Mouse (Mus musculus): Measurements from ENCODE around the gene Lypd6b. TPM values are rescaled to one million over a fixed set of nuclear protein-coding genes. Genes with fewer than 3 reads are reported as not detected.

Lypd6b gene
- polyA plus RNA-seq (2015; fragmentation: Nextera tagmentation; extraction: Ambion mirVana), result 4.4 and 5.0 TPM in 2 replicates

DNA sequence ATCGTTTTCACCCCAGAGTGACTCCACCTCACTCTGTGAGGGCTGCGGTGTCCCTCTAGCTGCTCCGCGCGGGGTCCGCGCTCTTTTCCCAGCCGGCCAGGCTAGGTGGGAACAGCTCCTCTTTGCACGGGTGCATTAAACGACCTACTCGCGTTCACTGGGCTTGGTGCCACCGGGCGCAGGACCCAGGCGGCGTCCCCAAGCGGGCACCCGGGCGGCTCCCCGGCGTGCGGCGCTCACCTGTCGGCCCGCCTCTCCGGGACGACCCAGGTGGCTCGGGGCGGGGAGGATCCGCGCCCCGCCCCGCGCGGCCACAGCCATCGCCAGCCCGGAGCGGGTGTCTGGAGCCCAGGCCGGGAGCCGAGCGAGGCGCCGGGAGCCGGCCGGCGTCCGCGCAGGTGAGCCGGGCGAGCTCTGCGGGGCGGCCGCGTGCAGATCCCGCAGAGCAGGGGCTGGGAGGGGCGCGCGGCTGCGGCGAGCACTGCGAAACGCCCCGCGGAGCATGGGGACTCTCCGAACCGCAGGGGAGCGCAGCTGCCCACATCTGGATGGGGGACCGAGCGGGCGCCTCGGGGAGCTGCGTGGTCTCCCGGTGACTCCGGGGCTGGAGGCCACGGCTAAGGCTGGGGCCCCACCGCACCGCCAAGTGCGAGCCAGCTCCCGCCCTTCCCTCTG is at the start of gene Lypd6b:
TSS of gene Lypd6b (plus strand) at position 313 of the 675 bp plus-strand sequence.
- H3K4me2 ChIP-seq, result peak within 1 kb of the TSS; percentile 100
- peaks cover 9% of the 10 kb centered on the region for H3K4me1 ChIP-seq (replicated peaks)
- H3K9me3 ChIP-seq, result no peaks in the 10 kb centered on the region
- H3K27me3 ChIP-seq, result peaks cover 47% of the 10 kb centered on the region
- peak; percentile 85 for ATAC-seq (ENCODE audit: low FRiP score)
- H3K4me3 ChIP-seq, result peak within 1 kb of the TSS; percentile 66
- no peak within 1 kb of the TSS for H3K27ac ChIP-seq
- H3K9ac ChIP-seq, result peak within 1 kb of the TSS; percentile 82
- WGBS, result under 1% methylated on average over 79 of the region's 79 CpGs
- H3K36me3 ChIP-seq, result no peaks in the 10 kb centered on the region

GRCm38 (mm10) chr2:49739046-49739445 is 48.4 kb upstream of the Lypd6b start:
- Histone ChIP-seq H3K27ac (no peak overlapping the region), H3K36me3 (peaks cover 71% of the 10 kb centered on the region), H3K9ac (no peak overlapping the region), H3K9me3 (no peaks in the 10 kb centered on the region), H3K4me2 (no peak overlapping the region), H3K4me1 (replicated peaks) (peaks cover 37% of the 10 kb centered on the region), H3K27me3 (no peaks in the 10 kb centered on the region), H3K4me3 (no peak overlapping the region)
- 88% methylated on average over 5 of the region's 5 CpGs for WGBS
- ATAC-seq (ENCODE audit: low FRiP score), result no peak

DNA sequence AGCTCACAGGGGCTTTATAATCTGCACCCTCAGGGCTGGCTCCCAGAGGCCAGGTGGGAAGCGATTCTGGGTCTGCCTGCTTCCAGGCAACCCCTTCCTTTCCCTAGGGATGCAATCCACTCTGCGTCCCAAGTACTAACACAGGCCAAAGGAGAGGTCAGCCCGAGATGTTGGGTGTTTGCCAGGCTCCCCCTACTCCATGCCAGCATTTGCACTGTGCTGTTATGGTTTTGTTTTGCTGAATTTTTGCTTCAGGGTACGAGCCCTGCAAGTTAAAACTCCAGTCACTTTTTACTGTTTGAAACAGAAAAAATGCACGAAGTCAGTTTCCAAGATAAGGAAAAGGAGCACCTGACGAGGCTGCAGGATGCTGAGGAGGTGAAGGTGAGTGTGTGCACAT is 46.5 kb upstream of the Lypd6b start:
- H3K4me1 ChIP-seq (replicated peaks), result peaks cover 55% of the 10 kb centered on the region
- H3K27ac ChIP-seq, result peak overlapping the region; percentile 77
- H3K36me3 ChIP-seq, result peaks cover 77% of the 10 kb centered on the region
- 70% methylated on average over 6 of the region's 6 CpGs for WGBS
- H3K9ac ChIP-seq, result no peak overlapping the region
- ATAC-seq (ENCODE audit: low FRiP score), result no peak
- H3K27me3 ChIP-seq, result no peaks in the 10 kb centered on the region
- H3K4me3 ChIP-seq, result no peak overlapping the region
- H3K4me2 ChIP-seq, result no peak overlapping the region
- no peaks in the 10 kb centered on the region for H3K9me3 ChIP-seq

DNA sequence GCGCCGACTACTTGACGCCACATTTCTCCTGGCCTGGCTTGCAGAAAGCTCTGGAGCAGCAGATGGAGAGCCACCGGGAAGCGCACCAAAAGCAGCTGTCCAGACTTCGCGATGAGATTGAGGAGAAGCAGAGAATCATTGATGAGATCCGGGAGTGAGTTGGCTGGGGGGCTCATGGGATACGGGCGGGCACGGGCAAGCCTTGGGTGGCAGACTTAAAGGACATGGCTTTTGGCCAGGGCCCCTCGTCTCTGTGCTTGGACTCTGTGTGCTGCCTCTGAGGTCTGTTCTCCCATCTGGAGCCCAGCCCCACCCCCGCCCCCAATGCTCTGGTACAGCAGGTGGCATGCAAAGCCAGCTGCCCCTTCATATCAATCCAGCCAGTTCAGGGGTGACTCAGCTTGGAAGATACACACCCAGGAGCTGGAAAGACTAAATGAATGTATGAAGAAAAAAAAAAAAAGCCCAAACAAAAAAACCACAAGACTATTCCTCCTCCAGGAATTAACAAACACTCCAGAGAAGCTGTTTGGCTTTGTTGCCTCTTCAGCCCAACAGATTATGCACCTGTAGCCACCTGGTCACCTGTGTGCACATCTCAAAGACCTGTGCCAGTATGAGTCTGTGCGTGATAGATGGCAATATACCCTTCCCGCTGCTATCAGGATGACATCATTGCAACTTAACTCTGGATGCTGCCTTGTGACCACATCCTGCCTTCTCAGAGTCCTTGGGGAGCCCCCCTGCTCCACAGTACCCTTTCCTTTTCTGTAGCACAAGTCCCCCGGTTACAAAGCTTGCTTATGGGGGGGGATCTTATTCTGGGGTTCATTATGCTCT is 45.4 kb upstream of the Lypd6b start:
- ATAC-seq (ENCODE audit: low FRiP score), result 0 out of 2 replicates have a peak, but pooled peaks have one; percentile 9
- Histone ChIP-seq H3K9me3 (no peaks in the 10 kb centered on the region), H3K9ac (0 out of 2 replicates have a peak overlapping the region, but pooled peaks have one; percentile 13), H3K4me1 (replicated peaks) (peaks cover 55% of the 10 kb centered on the region), H3K27ac (peak overlapping the region; percentile 77), H3K27me3 (no peaks in the 10 kb centered on the region), H3K4me3 (no peak overlapping the region), H3K4me2 (no peak overlapping the region), H3K36me3 (peaks cover 80% of the 10 kb centered on the region)
- WGBS, result 62% methylated on average over 16 of the region's 16 CpGs

DNA sequence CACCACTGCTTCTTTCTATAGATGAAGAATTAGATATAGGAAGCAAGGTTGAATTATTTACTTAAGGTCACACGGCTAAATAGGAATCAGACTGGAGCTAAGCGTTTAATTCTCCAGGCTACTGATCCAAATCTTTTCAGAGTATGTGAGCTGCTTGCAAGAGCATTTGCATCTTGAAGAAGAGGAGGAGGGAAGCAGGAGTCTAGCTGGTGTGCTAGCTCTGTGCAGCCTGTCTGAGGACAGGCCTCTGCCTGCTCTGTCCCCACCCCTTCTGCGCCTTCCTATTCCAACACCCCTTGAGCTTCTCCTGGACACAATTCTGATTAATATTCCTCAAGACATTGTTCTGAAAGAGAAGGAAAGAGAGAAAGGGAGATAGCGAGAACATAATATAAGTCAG is 44.6 kb upstream of the Lypd6b start:
- no peak for ATAC-seq (ENCODE audit: low FRiP score)
- no peak overlapping the region for H3K4me2 ChIP-seq
- H3K9ac ChIP-seq, result 0 out of 2 replicates have a peak overlapping the region, but pooled peaks have one; percentile 13
- no peaks in the 10 kb centered on the region for H3K27me3 ChIP-seq
- WGBS, result 69% methylated on average over 4 of the region's 4 CpGs
- H3K9me3 ChIP-seq, result no peaks in the 10 kb centered on the region
- peak overlapping the region; percentile 77 for H3K27ac ChIP-seq
- H3K36me3 ChIP-seq, result peaks cover 82% of the 10 kb centered on the region
- no peak overlapping the region for H3K4me3 ChIP-seq
- H3K4me1 ChIP-seq (replicated peaks), result peaks cover 58% of the 10 kb centered on the region

GRCm38 (mm10) chr2:49743775-49744174 is 43.7 kb upstream of the Lypd6b start:
- H3K4me1 ChIP-seq (replicated peaks), result peaks cover 58% of the 10 kb centered on the region
- H3K9ac ChIP-seq, result 0 out of 2 replicates have a peak overlapping the region, but pooled peaks have one; percentile 24
- H3K36me3 ChIP-seq, result peaks cover 79% of the 10 kb centered on the region
- H3K9me3 ChIP-seq, result no peaks in the 10 kb centered on the region
- ATAC-seq (ENCODE audit: low FRiP score), result no peak
- H3K27me3 ChIP-seq, result no peaks in the 10 kb centered on the region
- H3K4me3 ChIP-seq, result no peak overlapping the region
- WGBS, result 51% methylated on average over 6 of the region's 6 CpGs
- H3K27ac ChIP-seq, result peak overlapping the region; percentile 77
- no peak overlapping the region for H3K4me2 ChIP-seq

DNA sequence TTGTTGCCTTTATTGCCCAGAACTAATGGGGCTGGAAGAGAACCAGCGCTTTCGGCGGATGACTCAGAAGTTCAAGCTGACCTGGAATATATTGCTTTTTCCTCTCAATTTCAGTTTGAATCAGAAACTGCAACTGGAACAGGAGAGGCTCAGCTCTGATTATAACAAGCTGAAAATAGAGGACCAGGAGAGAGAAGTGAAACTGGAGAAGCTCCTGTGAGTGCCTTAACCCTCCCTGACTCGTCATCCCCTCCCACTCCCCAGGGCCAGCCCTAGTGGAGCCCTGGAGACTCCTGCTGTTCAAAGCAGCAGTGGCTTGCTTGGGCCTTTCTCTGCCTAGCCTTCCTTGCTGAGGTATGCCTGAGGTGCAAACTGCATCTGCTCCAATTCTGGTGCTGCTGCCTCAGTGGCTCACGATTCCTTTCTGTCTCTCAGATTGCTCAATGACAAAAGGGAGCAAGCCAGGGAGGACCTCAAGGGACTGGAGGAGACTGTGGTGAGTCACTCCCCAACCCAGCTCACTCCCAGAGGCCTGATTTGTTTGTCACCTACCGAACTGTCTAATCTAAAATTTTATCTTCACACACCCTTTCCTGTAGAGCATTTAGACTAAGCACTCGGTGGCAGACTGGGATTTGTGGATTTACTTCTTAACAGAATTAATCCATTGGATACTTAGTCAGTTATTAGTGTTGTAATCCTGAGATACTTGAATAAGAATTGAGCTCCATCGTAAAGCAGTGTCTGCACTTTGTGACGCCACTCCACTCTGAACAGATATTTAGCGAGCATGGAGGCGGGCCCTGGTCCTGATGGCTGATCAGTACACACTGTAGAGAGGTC is 43.0 kb upstream of the Lypd6b start:
- no peaks in the 10 kb centered on the region for H3K27me3 ChIP-seq
- H3K36me3 ChIP-seq, result peaks cover 79% of the 10 kb centered on the region
- peak overlapping the region; percentile 77 for H3K27ac ChIP-seq
- no peak for ATAC-seq (ENCODE audit: low FRiP score)
- H3K4me1 ChIP-seq (replicated peaks), result peaks cover 58% of the 10 kb centered on the region
- H3K9ac ChIP-seq, result 0 out of 2 replicates have a peak overlapping the region, but pooled peaks have one; percentile 55
- H3K4me3 ChIP-seq, result no peak overlapping the region
- H3K4me2 ChIP-seq, result no peak overlapping the region
- no peaks in the 10 kb centered on the region for H3K9me3 ChIP-seq
- WGBS, result 61% methylated on average over 11 of the region's 11 CpGs

- no peaks in the 10 kb centered on the region for H3K9me3 ChIP-seq
- 60% methylated on average over 14 of the region's 14 CpGs for WGBS
- H3K27me3 ChIP-seq, result no peaks in the 10 kb centered on the region
- H3K4me1 ChIP-seq (replicated peaks), result peaks cover 58% of the 10 kb centered on the region
- ATAC-seq (ENCODE audit: low FRiP score), result 0 out of 2 replicates have a peak, but pooled peaks have one; percentile 8
- no peak overlapping the region for H3K9ac ChIP-seq
- peak overlapping the region; percentile 77 for H3K27ac ChIP-seq
- no peak overlapping the region for H3K4me2 ChIP-seq
- peaks cover 81% of the 10 kb centered on the region for H3K36me3 ChIP-seq
- no peak overlapping the region for H3K4me3 ChIP-seq
Observed at GRCm38 (mm10) chr2:49745094-49745781, 42.2 kb upstream of the Lypd6b start.

DNA sequence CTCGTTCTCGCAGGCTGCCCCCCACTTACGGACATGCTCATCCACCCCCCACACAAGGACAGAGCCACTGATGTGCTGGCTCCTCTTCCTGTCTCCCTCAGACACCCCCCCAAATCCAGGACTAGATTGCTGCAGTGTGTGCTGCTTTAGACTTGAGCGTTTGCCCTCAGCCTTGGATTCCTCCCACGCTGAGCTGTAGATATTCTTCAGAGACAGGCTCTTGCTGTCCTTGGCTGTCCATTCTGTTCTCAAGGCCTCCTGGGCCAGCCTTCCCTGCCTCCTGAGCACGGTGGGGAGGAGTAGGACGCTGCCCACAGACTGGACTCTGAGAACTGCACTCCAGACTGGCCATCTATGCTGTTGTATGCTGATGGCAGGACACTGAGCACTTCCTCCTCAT is 40.5 kb upstream of the Lypd6b start:
- WGBS, result 84% methylated on average over 7 of the region's 7 CpGs
- Histone ChIP-seq H3K36me3 (peaks cover 82% of the 10 kb centered on the region), H3K4me2 (no peak overlapping the region), H3K27ac (peak overlapping the region; percentile 53; the same call in 1 of the 2 replicates), H3K27me3 (no peaks in the 10 kb centered on the region), H3K4me1 (replicated peaks) (peaks cover 42% of the 10 kb centered on the region), H3K9me3 (no peaks in the 10 kb centered on the region), H3K9ac (no peak overlapping the region), H3K4me3 (no peak overlapping the region)
- no peak for ATAC-seq (ENCODE audit: low FRiP score)

GRCm38 (mm10) chr2:49747670-49748069 is 39.8 kb upstream of the Lypd6b start:
- ATAC-seq (ENCODE audit: low FRiP score), result no peak
- H3K4me1 ChIP-seq (replicated peaks), result peaks cover 35% of the 10 kb centered on the region
- H3K36me3 ChIP-seq, result peaks cover 83% of the 10 kb centered on the region
- 76% methylated on average over 2 of the region's 2 CpGs for WGBS
- H3K4me3 ChIP-seq, result no peak overlapping the region
- no peaks in the 10 kb centered on the region for H3K27me3 ChIP-seq
- H3K9ac ChIP-seq, result no peak overlapping the region
- peak overlapping the region; percentile 53 for H3K27ac ChIP-seq
- H3K9me3 ChIP-seq, result no peaks in the 10 kb centered on the region
- no peak overlapping the region for H3K4me2 ChIP-seq

DNA sequence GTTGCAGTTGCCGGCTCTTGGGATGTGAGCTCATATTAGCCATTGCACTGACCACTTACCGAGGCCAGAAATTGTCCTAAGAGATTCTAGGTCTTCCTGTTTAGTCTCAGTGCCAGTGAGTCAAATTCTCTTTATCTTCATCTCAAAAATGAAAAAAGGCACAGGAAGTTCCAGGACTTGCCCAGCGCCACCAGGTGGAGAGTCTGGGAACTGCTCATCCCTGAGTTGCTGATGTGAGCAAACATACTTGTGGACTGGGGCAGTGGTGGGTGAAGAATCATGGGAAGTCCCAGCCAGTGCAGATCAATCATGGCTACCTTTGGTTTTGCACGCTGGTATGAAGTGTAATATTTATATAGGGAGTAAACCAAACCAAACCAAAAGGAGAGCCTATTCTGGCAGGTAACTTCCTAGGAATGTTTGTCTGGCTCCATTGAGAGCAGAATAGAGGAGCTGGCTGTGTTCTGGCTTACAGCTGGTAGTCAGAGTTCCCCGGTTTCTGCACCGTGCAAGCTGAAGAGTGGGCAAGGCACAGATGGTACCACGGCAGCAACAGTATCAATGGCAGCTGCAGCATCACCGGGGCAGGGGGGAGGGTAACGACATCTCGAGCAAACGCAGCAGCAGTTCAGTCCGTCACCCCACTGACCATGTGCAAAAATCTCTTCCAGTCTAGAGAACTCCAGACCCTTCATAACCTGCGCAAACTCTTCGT is 38.7 kb upstream of the Lypd6b start:
- H3K36me3 ChIP-seq, result peaks cover 91% of the 10 kb centered on the region

More for the DNA sequence above, 38.7 kb upstream of the Lypd6b start:
- H3K4me2 ChIP-seq, result no peak overlapping the region
- 74% methylated on average over 14 of the region's 14 CpGs for WGBS
- no peak for ATAC-seq (ENCODE audit: low FRiP score)
- peaks cover 24% of the 10 kb centered on the region for H3K4me1 ChIP-seq (replicated peaks)
- no peak overlapping the region for H3K4me3 ChIP-seq
- H3K27me3 ChIP-seq, result no peaks in the 10 kb centered on the region
- no peak overlapping the region for H3K27ac ChIP-seq
- H3K9me3 ChIP-seq, result no peaks in the 10 kb centered on the region
- H3K9ac ChIP-seq, result no peak overlapping the region
